Comparison of ENCODE assay signal across 8 mouse cellular contexts in the genomic region with DNA sequence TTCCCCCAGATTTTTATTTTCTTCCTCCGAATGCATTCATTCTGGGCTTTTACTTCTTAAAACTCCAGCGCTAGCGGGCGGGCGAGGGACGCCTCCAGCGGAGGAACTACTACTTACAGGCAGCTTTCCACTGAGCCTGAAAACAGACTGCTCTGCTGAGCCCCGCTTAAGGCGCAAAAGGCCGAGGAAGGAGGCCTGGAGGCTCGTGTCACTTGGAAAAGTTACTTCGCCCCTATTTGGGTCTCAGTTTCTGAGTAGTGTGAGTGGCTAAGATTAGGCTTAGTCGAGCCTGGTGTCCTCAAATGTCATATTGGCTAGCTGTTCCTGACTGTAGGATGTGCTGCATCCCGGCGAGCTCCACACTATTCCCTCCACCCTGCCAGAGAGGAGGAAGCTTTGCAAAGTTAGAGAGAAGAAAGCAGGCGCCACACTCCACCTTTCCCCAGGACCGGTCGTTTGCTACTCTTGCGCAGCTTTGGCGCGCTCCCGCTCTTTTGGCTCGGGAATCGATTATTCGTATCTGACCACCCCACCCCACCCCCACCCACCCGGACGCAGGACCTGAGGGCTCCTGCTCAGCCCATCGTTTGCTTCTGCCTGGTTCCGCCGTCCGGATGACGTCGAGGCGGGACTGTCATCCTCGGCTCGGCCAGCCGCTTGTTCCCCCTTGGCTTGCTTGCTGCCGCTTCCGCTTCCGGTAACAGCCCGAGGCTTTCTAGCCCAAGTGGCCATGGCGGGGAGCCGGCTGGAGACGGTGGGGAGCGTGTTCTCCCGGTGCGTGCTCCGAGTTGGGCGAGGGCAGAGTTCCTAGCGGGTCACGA. TPM values are rescaled to one million over a fixed set of nuclear protein-coding genes. Genes with fewer than 3 reads are reported as not detected.
DNase-seq lines count a peak whose midpoint lies in the region; ATAC-seq and TF ChIP-seq lines count a peak whose summit lies in the region.

Gene Mrps23, plus strand, starts transcription at position 677 of the 821 bp plus-strand sequence.

- DNase-seq in 3134 (ENCODE audit: extremely low read depth, insufficient read length, low spot score), result peak; percentile 95
- DNase-seq in adrenal gland, postnatal 36 days, result peak; percentile 96
- DNase-seq in heart, adult 2 months, result peak; percentile 94 to 96
- DNase-seq in kidney, adult 8-10 months, result peak; percentile 93 to 94
- peak; percentile 71 to 91 for DNase-seq in spleen, postnatal 10 days (ENCODE audit: low spot score in 2 of 2)

- intact Hi-C loops in heart, adult 2 months (cut with DNase I), result loop anchor here (2.0 kb wide), 1 partner anchor 217 kb away; the partner anchor contains the start of gene Dynll2

- peak; percentile 77 for TF ChIP-seq CTCF in heart, adult 2 months (IDR thresholded peaks at IDR 0.05)

- peak within 1 kb of the TSS; percentile 89 for H3K9ac ChIP-seq in embryonic facial prominence, embryonic 13.5 days
- peak within 1 kb of the TSS; percentile 86 for H3K9ac ChIP-seq in heart, adult 2 months (ENCODE audit: low read depth, low read length)
- H3K9ac ChIP-seq in limb, embryonic 13.5 days, result peak within 1 kb of the TSS; percentile 86
- peak within 1 kb of the TSS; percentile 90 for H3K9ac ChIP-seq in midbrain, embryonic 16.5 days (ENCODE audit: low read depth, low read length)

- peaks cover 11% of the 10 kb centered on the region; the same call in 1 of the 2 replicates for H3K36me3 ChIP-seq in embryonic facial prominence, embryonic 13.5 days
- peaks cover 3% of the 10 kb centered on the region; the same call in 1 of the 2 replicates for H3K36me3 ChIP-seq in heart, adult 2 months (ENCODE audit: control insufficient read depth, insufficient read depth, low read length)
- peaks cover 15% of the 10 kb centered on the region for H3K36me3 ChIP-seq in limb, embryonic 13.5 days
- H3K36me3 ChIP-seq in midbrain, embryonic 16.5 days (ENCODE audit: control insufficient read depth, insufficient read depth, low read length), result no peaks in the 10 kb centered on the region

- H3K4me2 ChIP-seq in embryonic facial prominence, embryonic 13.5 days, result peak within 1 kb of the TSS; percentile 89
- peak within 1 kb of the TSS; percentile 92 for H3K4me2 ChIP-seq in limb, embryonic 13.5 days (replicated peaks)
- H3K4me2 ChIP-seq in midbrain, embryonic 16.5 days (ENCODE audit: low read length), result peak within 1 kb of the TSS; percentile 82

- TF ChIP-seq EP300 in heart, adult 2 months (IDR thresholded peaks at IDR 0.05; ENCODE audit: insufficient read depth, low read depth, low read length), result peak; percentile 71; the same call in 1 of the 2 replicates

- WGBS in embryonic facial prominence, embryonic 13.5 days, result under 1% methylated on average over 51 of the region's 51 CpGs
- under 1% methylated on average over 51 of the region's 51 CpGs for WGBS in heart, adult 2 months
- WGBS in limb, embryonic 13.5 days, result 0% methylated on average over 51 of the region's 51 CpGs
- under 1% methylated on average over 51 of the region's 51 CpGs for WGBS in midbrain, embryonic 16.5 days

- no peaks in the 10 kb centered on the region for H3K79me2 ChIP-seq in heart, adult 2 months (replicated peaks; ENCODE audit: control insufficient read depth, insufficient read depth, low read length)

- peak within 1 kb of the TSS; percentile 84 for H3K4me3 ChIP-seq in embryonic facial prominence, embryonic 13.5 days
- H3K4me3 ChIP-seq in heart, adult 2 months, result peak within 1 kb of the TSS; percentile 82
- H3K4me3 ChIP-seq in limb, embryonic 13.5 days, result peak within 1 kb of the TSS; percentile 88
- H3K4me3 ChIP-seq in midbrain, embryonic 16.5 days (ENCODE audit: low read depth, low read length), result peak within 1 kb of the TSS; percentile 88

- no peaks in the 10 kb centered on the region for H3K9me3 ChIP-seq in embryonic facial prominence, embryonic 13.5 days
- no peaks in the 10 kb centered on the region for H3K9me3 ChIP-seq in limb, embryonic 13.5 days
- no peaks in the 10 kb centered on the region for H3K9me3 ChIP-seq in midbrain, embryonic 16.5 days (replicated peaks; ENCODE audit: control insufficient read depth, low read length, poor library complexity, severe bottlenecking)

- peaks cover 21% of the 10 kb centered on the region for H3K4me1 ChIP-seq in embryonic facial prominence, embryonic 13.5 days
- peaks cover 16% of the 10 kb centered on the region for H3K4me1 ChIP-seq in heart, adult 2 months (ENCODE audit: control insufficient read depth, insufficient read depth, low read length)
- H3K4me1 ChIP-seq in limb, embryonic 13.5 days, result peaks cover 16% of the 10 kb centered on the region
- H3K4me1 ChIP-seq in midbrain, embryonic 16.5 days (ENCODE audit: control insufficient read depth, insufficient read depth, low read length), result peaks cover 16% of the 10 kb centered on the region

- 0 out of 2 replicates have a peak, but pooled peaks cover 3% of the 10 kb centered on the region for H3K27me3 ChIP-seq in embryonic facial prominence, embryonic 13.5 days
- no peaks in the 10 kb centered on the region for H3K27me3 ChIP-seq in heart, adult 2 months (ENCODE audit: control insufficient read depth, insufficient read depth, low read length)
- no peaks in the 10 kb centered on the region for H3K27me3 ChIP-seq in limb, embryonic 13.5 days
- H3K27me3 ChIP-seq in midbrain, embryonic 16.5 days (ENCODE audit: control insufficient read depth, insufficient read depth, low read depth, low read length), result no peaks in the 10 kb centered on the region

- peak; percentile 89 for TF ChIP-seq POLR2A in heart, adult 2 months (IDR thresholded peaks at IDR 0.05; ENCODE audit: insufficient read depth, low read depth, low read length)

- peak within 1 kb of the TSS; percentile 90 for H3K27ac ChIP-seq in embryonic facial prominence, embryonic 13.5 days
- peak within 1 kb of the TSS; percentile 97 for H3K27ac ChIP-seq in heart, adult 2 months
- H3K27ac ChIP-seq in limb, embryonic 13.5 days, result peak within 1 kb of the TSS; percentile 91
- H3K27ac ChIP-seq in midbrain, embryonic 16.5 days (ENCODE audit: low read length), result peak within 1 kb of the TSS; percentile 76

- peak; percentile 87 for ATAC-seq in embryonic facial prominence, embryonic 13.5 days (ENCODE audit: insufficient number of reproducible peaks, insufficient read depth, low FRiP score, low TSS enrichment, low read depth)
- ATAC-seq in limb, embryonic 13.5 days (ENCODE audit: low FRiP score, low read depth), result peak; percentile 95
- peak; percentile 94 for ATAC-seq in midbrain, embryonic 16.5 days

RNA-seq across cellular contexts. Expression of gene Mrps23, which starts in this region (rescaled TPM):
- total RNA-seq in adrenal gland, postnatal 36 days (2021), result 100 to 1,000 TPM; 151 to 216 TPM
- 64.1 and 69.4 TPM in 2 replicates for polyA plus RNA-seq in embryonic facial prominence, embryonic 13.5 days (2015; fragmentation: Nextera tagmentation; extraction: Ambion mirVana)
- 100 to 1,000 TPM; 303 to 314 TPM for total RNA-seq in heart, adult 2 months (2021)
- 121 and 142 TPM in 2 replicates for polyA plus RNA-seq in heart, adult 2 months (2012; rRNA removed)
- polyA plus RNA-seq in limb, embryonic 13.5 days (2015; fragmentation: Nextera tagmentation; extraction: Ambion mirVana), result 54.8 and 55.5 TPM in 2 replicates
- 65.4 and 66.9 TPM in 2 replicates for polyA plus RNA-seq in midbrain, embryonic 16.5 days (2015; fragmentation: Nextera tagmentation; extraction: Ambion mirVana)

Comparison
In these comparisons a context has a peak if more than half of its experiments do, and no peak if none do; other contexts are left out.
1. Peak in every context shown above with its lines: DNase-seq, ATAC-seq, H3K4me3 ChIP-seq and H3K27ac ChIP-seq.